Mouse (Mus musculus) midbrain, postnatal 0 days (tissue): ENCODE measurements around the gene Slc36a3. TPM values are rescaled to one million over a fixed set of nuclear protein-coding genes. Genes with fewer than 3 reads are reported as not detected.
"Not testable (repeated sequence)": the region's sequence is repeated elsewhere in the genome, so short reads cannot be mapped to it uniquely, and the experiment has no call there.

Source experiments
- ATAC-seq: fragments of 200-750 bp; cut with Nextera tagmentation; 2 replicates; pipeline ENCODE4 v1.8.0; 2017; ENCODE audit warnings: moderate number of reproducible peaks, mild to moderate bottlenecking, moderate TSS enrichment, moderate library complexity; ENCODE audit not compliant: low FRiP score
- DNase-seq: peaks from one replicate; pipeline ENCODE4 v3.0.0-alpha.2; 2015; ENCODE audit warnings: low spot score
- H3K27ac ChIP-seq: fragments of 300-500 bp; sonication (generic); 2 replicates; pipeline ENCODE4 v1.5.1; 2014; ENCODE audit warnings: low read depth, mild to moderate bottlenecking, low read length, mixed read lengths
- H3K27me3 ChIP-seq: fragments of 300-500 bp; sonication (generic); 2 replicates; pipeline ENCODE4 v1.6.1; 2014; ENCODE audit warnings: low read length, control low read depth, mixed read lengths; ENCODE audit not compliant: insufficient read depth
- H3K36me3 ChIP-seq: fragments of 300-500 bp; sonication (generic); 2 replicates; pipeline ENCODE4 v1.6.1; 2014; ENCODE audit warnings: low read length, control low read depth, mixed read lengths; ENCODE audit not compliant: insufficient read depth
- H3K4me1 ChIP-seq: fragments of 300-500 bp; sonication (generic); 2 replicates; pipeline ENCODE4 v1.6.1; 2014; ENCODE audit warnings: mild to moderate bottlenecking, control low read depth, antibody characterized with exemption, low read length, mixed read lengths; ENCODE audit not compliant: insufficient read depth
- H3K4me2 ChIP-seq: fragments of 300-500 bp; sonication (generic); 2 replicates; pipeline ENCODE4 v1.6.1; 2014; ENCODE audit warnings: low read depth, mild to moderate bottlenecking, low read length, mixed read lengths; ENCODE audit not compliant: poor library complexity, severe bottlenecking
- H3K4me3 ChIP-seq: fragments of 300-500 bp; sonication (generic); 2 replicates; pipeline ENCODE4 v1.5.1; 2014; ENCODE audit warnings: low read depth, mild to moderate bottlenecking, low read length, moderate library complexity
- H3K9ac ChIP-seq: fragments of 300-500 bp; sonication (generic); replicated peaks from 2 replicates; pipeline ENCODE4 v1.6.1; 2014; ENCODE audit warnings: mild to moderate bottlenecking, low read length, moderate library complexity, mixed read lengths; ENCODE audit not compliant: poor library complexity, severe bottlenecking
- H3K9me3 ChIP-seq: fragments of 300-500 bp; sonication (generic); 2 replicates; pipeline ENCODE4 v1.6.1; 2016; ENCODE audit warnings: low read length, control low read depth
- CTCF ChIP-seq: IDR thresholded peaks from 2 replicates; pipeline ENCODE4 v1.5.1; 2016; ENCODE audit warnings: antibody characterized with exemption, mild to moderate bottlenecking
- WGBS: fragments of 180-500 bp; shearing (Covaris S2); extraction: QIAGEN DNeasy Blood & Tissue Kit; methylation state at CpG from one replicate; pipeline ENCODE4 v1.1.7; 2014; 5-methylcytosine and 5-hydroxymethylcytosine counted together
- polyA plus RNA-seq: library from polyadenylated mRNA; unstranded; fragments of >200 nt; fragmentation: Nextera tagmentation; extraction: Ambion mirVana; gene quantifications from 2 replicates; pipeline ENCODE4 v1.2.1, GENCODE M21; 2015
- total RNA-seq: library from RNA; depleted of rRNA; stranded (reverse); fragments of >200 nt; gene quantifications from 2 replicates; pipeline ENCODE4 v1.2.3, GENCODE M21; 2014

Slc36a3 gene
- total and polyA plus RNA-seq, 2 experiments from 2014 or later = not detected

DNA sequence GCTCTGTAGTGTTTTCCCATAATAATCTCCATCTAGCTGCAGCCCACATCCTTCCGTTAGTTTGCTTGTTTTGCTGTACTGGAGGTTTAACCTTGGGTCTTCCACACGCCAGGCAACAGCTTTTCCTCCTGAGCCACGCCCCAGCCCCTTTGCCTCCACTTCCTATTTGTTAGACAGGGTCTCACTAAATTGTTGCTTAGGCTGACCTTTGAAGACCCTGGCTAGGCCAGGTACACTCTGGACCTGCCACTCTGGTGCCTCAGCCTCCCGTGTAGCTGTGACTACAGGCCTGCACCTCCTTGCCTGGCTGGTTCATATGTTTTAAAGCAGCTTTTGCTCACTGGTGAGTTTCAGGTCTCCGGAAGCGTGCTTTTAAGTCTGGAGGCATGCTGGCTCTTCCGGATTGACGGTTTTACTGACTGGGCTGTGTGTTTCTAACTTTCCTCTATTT is 30.7 kb downstream of the Slc36a3 start:
- Histone ChIP-seq H3K9me3 (no peaks in the 10 kb centered on the region), H3K4me2 (no peak overlapping the region), H3K4me1 (peaks cover 3% of the 10 kb centered on the region; the same call in 1 of the 2 replicates), H3K27me3 (no peaks in the 10 kb centered on the region), H3K9ac (no peak overlapping the region), H3K36me3 (no peaks in the 10 kb centered on the region), H3K4me3 (no peak overlapping the region), H3K27ac (peak overlapping the region; percentile 69)
- DNase-seq (no peak), ATAC-seq (no peak)
- WGBS = 61% methylated on average over 8 of the region's 8 CpGs
- TF ChIP-seq CTCF = no peak

GRCm38 (mm10) chr11:55120279-55120678 is 31.2 kb downstream of the Slc36a3 start:
- H3K4me2 ChIP-seq = no peak overlapping the region
- no peak for TF ChIP-seq CTCF
- H3K36me3 ChIP-seq = no peaks in the 10 kb centered on the region
- H3K4me3 ChIP-seq = no peak overlapping the region
- peak overlapping the region; percentile 69; the same call in 1 of the 2 replicates for H3K27ac ChIP-seq
- DNase-seq (no peak), ATAC-seq (no peak)
- H3K27me3 ChIP-seq = no peaks in the 10 kb centered on the region
- H3K9ac ChIP-seq = no peak overlapping the region
- H3K9me3 ChIP-seq = no peaks in the 10 kb centered on the region
- H3K4me1 ChIP-seq = peaks cover 3% of the 10 kb centered on the region; the same call in 1 of the 2 replicates

- no peak overlapping the region for H3K4me3 ChIP-seq
- no peaks in the 10 kb centered on the region for H3K27me3 ChIP-seq
- ATAC-seq = no peak
- H3K36me3 ChIP-seq = no peaks in the 10 kb centered on the region
- 88% methylated on average over 2 of the region's 2 CpGs for WGBS
- H3K9me3 ChIP-seq = no peaks in the 10 kb centered on the region
- H3K4me2 ChIP-seq = no peak overlapping the region
- peaks cover 3% of the 10 kb centered on the region; the same call in 1 of the 2 replicates for H3K4me1 ChIP-seq
- no peak overlapping the region for H3K27ac ChIP-seq
- TF ChIP-seq CTCF = no peak
- DNase-seq = no peak
- no peak overlapping the region for H3K9ac ChIP-seq
Measured at GRCm38 (mm10) chr11:55117031-55117430, 34.5 kb downstream of the Slc36a3 start.

GRCm38 (mm10) chr11:55116004-55116403 is 35.5 kb downstream of the Slc36a3 start:
- H3K9ac ChIP-seq = no peak overlapping the region
- WGBS = 98% methylated on average over 3 of the region's 3 CpGs
- ATAC-seq (no peak), DNase-seq (no peak)
- no peak overlapping the region for H3K4me3 ChIP-seq
- H3K36me3 ChIP-seq = no peaks in the 10 kb centered on the region
- no peaks in the 10 kb centered on the region for H3K9me3 ChIP-seq
- TF ChIP-seq CTCF = no peak
- peaks cover 2% of the 10 kb centered on the region; the same call in 1 of the 2 replicates for H3K4me1 ChIP-seq
- no peak overlapping the region for H3K4me2 ChIP-seq
- no peak overlapping the region for H3K27ac ChIP-seq
- H3K27me3 ChIP-seq = no peaks in the 10 kb centered on the region

GRCm38 (mm10) chr11:55114291-55114690 is 37.2 kb downstream of the Slc36a3 start:
- DNase-seq (no peak), ATAC-seq (no peak)
- Histone ChIP-seq H3K4me2 (no peak overlapping the region), H3K9me3 (no peaks in the 10 kb centered on the region), H3K4me3 (no peak overlapping the region), H3K27me3 (no peaks in the 10 kb centered on the region), H3K36me3 (peaks cover under 1% of the 10 kb centered on the region; the same call in 1 of the 2 replicates), H3K27ac (no peak overlapping the region), H3K9ac (no peak overlapping the region), H3K4me1 (no peaks in the 10 kb centered on the region)
- 61% methylated on average over 2 of the region's 2 CpGs for whole genome bisulfite sequencing
- TF ChIP-seq CTCF = no peak

GRCm38 (mm10) chr11:55113861-55114250 is 37.7 kb downstream of the Slc36a3 start:
- DNase-seq, ATAC-seq, H3K9ac ChIP-seq, H3K4me2 ChIP-seq, H3K27me3 ChIP-seq, H3K9me3 ChIP-seq, H3K36me3 ChIP-seq, H3K4me3 ChIP-seq, H3K27ac ChIP-seq, H3K4me1 ChIP-seq: not testable (repeated sequence)
- 49% methylated on average over 4 of the region's 4 CpGs for WGBS
